Mouse (Mus musculus) hindbrain, embryonic 16.5 days (tissue): ENCODE measurements around the gene Gdpgp1. TPM values are rescaled to one million over a fixed set of nuclear protein-coding genes. Genes with fewer than 3 reads are reported as not detected.
A peak's percentile ranks its signal among the peaks of the same experiment; 100 is the strongest.

Experiments used
- ATAC-seq: fragments of 200-750 bp; cut with Nextera tagmentation; 2 replicates; pipeline ENCODE4 v1.8.0; 2017; ENCODE audit warnings: moderate TSS enrichment, moderate library complexity
- H3K27ac ChIP-seq: fragments of 300-500 bp; sonication (generic); 2 replicates; pipeline ENCODE4 v1.5.1; 2014; ENCODE audit warnings: low read depth, mild to moderate bottlenecking, control low read depth, low read length, moderate library complexity
- H3K27me3 ChIP-seq: fragments of 300-500 bp; sonication (generic); replicated peaks from 2 replicates; pipeline ENCODE4 v1.6.1; 2014; ENCODE audit warnings: low read length; ENCODE audit not compliant: control insufficient read depth, insufficient read depth
- H3K36me3 ChIP-seq: fragments of 300-500 bp; sonication (generic); 2 replicates; pipeline ENCODE4 v1.6.1; 2014; ENCODE audit warnings: mild to moderate bottlenecking, low read length, moderate library complexity, mixed read lengths; ENCODE audit not compliant: control insufficient read depth, insufficient read depth
- H3K4me1 ChIP-seq: fragments of 300-500 bp; sonication (generic); 2 replicates; pipeline ENCODE4 v1.6.1; 2014; ENCODE audit warnings: low read depth, low read length; ENCODE audit not compliant: control insufficient read depth, insufficient read depth
- H3K4me2 ChIP-seq: fragments of 300-500 bp; sonication (generic); 2 replicates; pipeline ENCODE4 v1.6.1; 2014; ENCODE audit warnings: mild to moderate bottlenecking, low read length, control low read depth, moderate library complexity
- H3K4me3 ChIP-seq: fragments of 300-500 bp; sonication (generic); 2 replicates; pipeline ENCODE4 v1.5.1; 2014; ENCODE audit warnings: mild to moderate bottlenecking, low read length, control low read depth, moderate library complexity
- H3K9ac ChIP-seq: fragments of 300-500 bp; sonication (generic); 2 replicates; pipeline ENCODE4 v1.6.1; 2014; ENCODE audit warnings: low read depth, mild to moderate bottlenecking, control low read depth, low read length, moderate library complexity
- H3K9me3 ChIP-seq: fragments of 300-500 bp; sonication (generic); 2 replicates; pipeline ENCODE4 v1.6.1; 2014; ENCODE audit warnings: mild to moderate bottlenecking, low read length, moderate library complexity; ENCODE audit not compliant: control insufficient read depth
- WGBS: fragments of 180-500 bp; shearing (Covaris S2); extraction: QIAGEN DNeasy Blood & Tissue Kit; methylation state at CpG from one replicate; pipeline ENCODE4 v1.1.7; 2014; 5-methylcytosine and 5-hydroxymethylcytosine counted together
- polyA plus RNA-seq: library from polyadenylated mRNA; unstranded; fragments of >200 nt; fragmentation: Nextera tagmentation; extraction: Ambion mirVana; gene quantifications from 2 replicates; pipeline ENCODE4 v1.2.1, GENCODE M21; 2015

The Gdpgp1 gene
- polyA plus RNA-seq, 1 experiment from 2014 or later = 4.9 TPM

- Histone ChIP-seq H3K9me3 (no peaks in the 10 kb centered on the region), H3K9ac (no peak overlapping the region), H3K27ac (peak overlapping the region; percentile 39; the same call in 1 of the 2 replicates), H3K36me3 (no peaks in the 10 kb centered on the region), H3K4me3 (no peak overlapping the region), H3K27me3 (no peaks in the 10 kb centered on the region), H3K4me1 (peaks cover 41% of the 10 kb centered on the region), H3K4me2 (peak overlapping the region; percentile 11)
- no peak for ATAC-seq
- 36% methylated on average over 11 of the region's 11 CpGs for WGBS
These were observed 43.3 kb upstream of the Gdpgp1 start for GRCm38 (mm10) chr7:80189147-80189933.

GRCm38 (mm10) chr7:80191455-80191854 is 41.2 kb upstream of the Gdpgp1 start:
- WGBS = 43% methylated on average over 5 of the region's 5 CpGs
- H3K4me1 ChIP-seq = peaks cover 38% of the 10 kb centered on the region
- ATAC-seq = no peak

GRCm38 (mm10) chr7:80192226-80193061 is 40.2 kb upstream of the Gdpgp1 start:
- H3K9me3 ChIP-seq = no peaks in the 10 kb centered on the region
- H3K27me3 ChIP-seq = no peaks in the 10 kb centered on the region
- no peaks in the 10 kb centered on the region for H3K36me3 ChIP-seq
- H3K4me1 ChIP-seq = peaks cover 42% of the 10 kb centered on the region
- WGBS = 8% methylated on average over 16 of the region's 16 CpGs
- H3K4me3 ChIP-seq = peak overlapping the region; percentile 11
- ATAC-seq = peak; percentile 79
- H3K27ac ChIP-seq = peak overlapping the region; percentile 74
- peak overlapping the region; percentile 57 for H3K9ac ChIP-seq
- H3K4me2 ChIP-seq = peak overlapping the region; percentile 48

More at GRCm38 (mm10) chr7:80191455-80191854, 41.2 kb upstream of the Gdpgp1 start:
- Histone ChIP-seq H3K27me3 (no peaks in the 10 kb centered on the region), H3K9ac (no peak overlapping the region), H3K9me3 (no peaks in the 10 kb centered on the region), H3K36me3 (no peaks in the 10 kb centered on the region), H3K4me3 (no peak overlapping the region), H3K27ac (peak overlapping the region; percentile 74), H3K4me2 (no peak overlapping the region)

GRCm38 (mm10) chr7:80193941-80194739 is 38.5 kb upstream of the Gdpgp1 start:
- Histone ChIP-seq H3K27ac (peak overlapping the region; percentile 67), H3K4me2 (peak overlapping the region; percentile 13), H3K9me3 (no peaks in the 10 kb centered on the region), H3K27me3 (no peaks in the 10 kb centered on the region), H3K4me1 (peaks cover 33% of the 10 kb centered on the region), H3K4me3 (no peak overlapping the region), H3K9ac (peak overlapping the region; percentile 35; the same call in 1 of the 2 replicates), H3K36me3 (no peaks in the 10 kb centered on the region)
- ATAC-seq = no peak; the same call in 1 of the 2 replicates
- WGBS = 41% methylated on average over 13 of the region's 13 CpGs

GRCm38 (mm10) chr7:80195146-80195545 is 37.5 kb upstream of the Gdpgp1 start:
- Histone ChIP-seq H3K27me3 (no peaks in the 10 kb centered on the region), H3K27ac (no peak overlapping the region), H3K4me3 (no peak overlapping the region), H3K4me2 (no peak overlapping the region), H3K36me3 (no peaks in the 10 kb centered on the region), H3K4me1 (peaks cover 42% of the 10 kb centered on the region), H3K9me3 (no peaks in the 10 kb centered on the region), H3K9ac (no peak overlapping the region)
- 91% methylated on average over 5 of the region's 5 CpGs for WGBS
- ATAC-seq = no peak

- ATAC-seq = no peak
- Histone ChIP-seq H3K4me2 (no peak overlapping the region), H3K4me3 (no peak overlapping the region), H3K36me3 (no peaks in the 10 kb centered on the region), H3K9me3 (no peaks in the 10 kb centered on the region), H3K27me3 (no peaks in the 10 kb centered on the region), H3K27ac (no peak overlapping the region), H3K9ac (no peak overlapping the region), H3K4me1 (peaks cover 48% of the 10 kb centered on the region)
- 81% methylated on average over 10 of the region's 11 CpGs for WGBS
These were observed 36.9 kb upstream of the Gdpgp1 start for GRCm38 (mm10) chr7:80195576-80196263.

GRCm38 (mm10) chr7:80197371-80197770 is 35.3 kb upstream of the Gdpgp1 start:
- H3K27ac ChIP-seq = peak overlapping the region; percentile 96
- peak overlapping the region; percentile 85 for H3K9ac ChIP-seq
- no peaks in the 10 kb centered on the region for H3K27me3 ChIP-seq
- H3K4me2 ChIP-seq = peak overlapping the region; percentile 80
- no peaks in the 10 kb centered on the region for H3K36me3 ChIP-seq
- H3K9me3 ChIP-seq = no peaks in the 10 kb centered on the region
- peak overlapping the region; percentile 77 for H3K4me3 ChIP-seq
- 11% methylated on average over 4 of the region's 4 CpGs for WGBS
- H3K4me1 ChIP-seq = peaks cover 52% of the 10 kb centered on the region
- no peak for ATAC-seq

- Histone ChIP-seq H3K36me3 (no peaks in the 10 kb centered on the region), H3K27me3 (no peaks in the 10 kb centered on the region), H3K4me1 (peaks cover 56% of the 10 kb centered on the region), H3K4me3 (peak overlapping the region; percentile 77), H3K4me2 (peak overlapping the region; percentile 80), H3K9ac (peak overlapping the region; percentile 85), H3K9me3 (no peaks in the 10 kb centered on the region), H3K27ac (peak overlapping the region; percentile 96)
- ATAC-seq = peak; percentile 92
- under 1% methylated on average over 46 of the region's 74 CpGs for WGBS
These were observed 34.5 kb upstream of the Gdpgp1 start for GRCm38 (mm10) chr7:80197941-80198778.
